Mouse (Mus musculus) activated CD4-positive, CD25-positive, alpha-beta regulatory T cell, adult 4 months (primary cell): ENCODE measurements around the gene Tfap4. TPM values are rescaled to one million over a fixed set of nuclear protein-coding genes. Genes with fewer than 3 reads are reported as not detected.

Experiments
- ATAC-seq: one replicate; pipeline ENCODE4 v1.8.0; 2017
- polyA plus RNA-seq, 2 experiments: library from polyadenylated mRNA; unstranded; fragments of 100-300 nt; shearing (Covaris generic); gene quantifications; one replicate each; pipeline ENCODE4 v1.2.1; 2017

Tfap4 gene
- polyA plus RNA-seq, 2 experiments from 2014 or later, result 4.1 to 6.2 TPM

DNA sequence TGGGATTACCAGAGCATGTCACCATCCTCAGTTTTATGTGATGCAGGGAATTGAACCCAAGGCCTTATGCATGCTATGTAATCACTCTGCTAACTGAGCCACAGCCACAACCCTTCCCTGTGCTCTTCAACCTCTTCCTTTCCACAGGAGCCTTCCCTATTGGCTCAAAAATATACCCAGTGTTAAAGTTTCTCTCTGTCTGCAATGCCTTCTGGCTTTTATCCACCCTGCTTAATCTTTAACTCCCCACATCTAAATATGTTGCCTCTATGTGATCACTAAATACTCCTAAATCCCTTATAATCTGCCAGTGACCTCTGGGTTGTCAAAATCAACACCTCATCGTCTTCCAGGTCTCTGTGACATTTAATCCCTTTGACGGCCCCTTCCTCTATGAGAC lies 41.7 kb downstream of the Tfap4 start:
- ATAC-seq, result no peak

DNA sequence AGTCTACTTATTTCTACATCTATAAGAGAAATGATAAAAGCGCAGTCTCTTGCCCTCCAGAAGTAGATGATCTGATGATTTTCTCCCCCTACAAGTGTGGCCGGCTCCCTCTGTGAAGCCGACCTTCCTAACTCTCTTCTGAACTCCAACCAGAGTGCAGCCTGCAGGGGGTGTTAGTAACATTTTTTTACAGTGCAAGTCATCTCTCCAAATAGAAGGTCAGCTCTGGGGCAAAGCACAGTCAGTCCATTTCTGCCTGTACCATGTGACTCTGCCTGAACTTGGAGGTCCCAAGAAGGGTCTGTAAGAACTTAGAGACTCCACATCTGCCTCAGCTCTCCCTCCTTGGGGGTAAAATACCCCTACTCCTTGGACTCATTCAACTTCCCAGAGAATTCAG lies 45.3 kb downstream of the Tfap4 start:
- ATAC-seq, result no peak

DNA sequence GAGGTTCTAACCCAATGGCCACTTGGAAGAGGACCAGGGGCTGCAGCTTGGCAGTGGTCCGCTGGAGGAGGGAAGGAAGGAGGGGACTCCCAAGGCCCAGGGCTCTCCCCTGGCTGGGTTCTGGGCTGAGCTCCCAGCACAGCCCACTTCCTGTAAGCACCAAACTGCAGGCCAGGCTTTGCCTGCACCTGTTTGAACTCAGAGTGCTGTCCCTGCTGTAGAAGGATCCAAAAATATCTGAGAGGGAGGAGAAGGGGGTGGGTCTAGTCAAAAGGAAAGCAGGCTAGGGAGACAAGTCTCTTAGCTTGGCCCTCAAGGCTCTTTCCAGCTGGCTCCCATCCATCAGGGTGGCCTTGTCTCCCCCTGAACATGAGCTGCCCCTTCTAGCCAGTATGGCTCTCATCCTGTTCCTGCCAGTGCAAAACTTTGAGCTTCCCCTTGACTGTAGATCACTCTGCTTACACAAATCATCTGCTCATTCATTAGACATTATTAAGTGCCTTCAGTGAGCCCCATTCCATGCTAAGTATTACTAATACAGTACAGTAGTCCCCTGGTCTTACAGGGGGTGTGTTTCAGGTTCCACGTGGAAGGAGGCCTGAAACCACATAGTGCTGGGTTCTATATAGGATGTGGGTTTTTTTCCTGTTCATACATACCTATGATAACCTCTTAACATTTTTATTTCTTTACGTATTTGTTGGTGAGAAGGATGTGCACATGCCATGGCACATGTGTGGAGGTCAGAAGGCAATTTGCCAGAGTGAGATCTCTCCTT lies 46.8 kb downstream of the Tfap4 start:
- peak; percentile 40 for ATAC-seq

DNA sequence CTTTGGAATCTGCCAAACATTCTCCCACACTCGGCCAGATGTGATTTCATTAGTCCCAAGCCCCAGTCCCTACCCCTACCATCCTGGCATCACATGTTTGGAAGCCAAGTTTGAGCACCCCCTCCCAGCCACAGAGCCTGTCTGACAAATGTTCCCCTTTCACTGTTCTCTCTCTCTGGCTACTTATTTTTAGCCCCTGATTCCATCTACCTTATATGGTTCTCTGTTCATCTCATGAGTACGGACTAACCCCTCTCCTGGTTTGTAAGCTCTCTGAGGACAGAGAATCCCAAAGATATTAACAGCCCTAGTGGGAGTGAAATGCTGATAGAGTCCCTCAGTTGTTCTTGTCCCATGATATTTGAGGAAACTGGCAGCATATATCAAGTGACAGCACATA lies 48.3 kb downstream of the Tfap4 start:
- no peak for ATAC-seq

DNA sequence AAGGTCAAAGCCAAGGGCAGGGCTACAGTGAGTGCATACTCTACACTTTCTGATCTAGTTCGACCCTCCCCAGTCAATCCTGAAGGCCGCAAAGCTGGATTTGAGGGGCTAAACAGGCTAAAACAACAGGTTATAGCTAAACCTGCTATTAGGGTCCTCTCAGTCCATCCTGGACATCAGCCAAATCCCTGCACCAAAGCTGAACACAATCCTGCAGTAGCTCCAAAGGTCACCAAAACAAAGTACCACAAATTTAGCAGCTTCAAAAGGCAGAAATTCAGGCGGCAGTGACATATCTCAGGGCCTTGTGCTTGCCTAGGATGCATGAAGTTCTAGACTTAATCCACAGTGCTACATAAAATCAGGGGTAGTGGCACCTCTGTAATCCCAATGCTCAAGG lies 53.5 kb downstream of the Tfap4 start:
- no peak for ATAC-seq

DNA sequence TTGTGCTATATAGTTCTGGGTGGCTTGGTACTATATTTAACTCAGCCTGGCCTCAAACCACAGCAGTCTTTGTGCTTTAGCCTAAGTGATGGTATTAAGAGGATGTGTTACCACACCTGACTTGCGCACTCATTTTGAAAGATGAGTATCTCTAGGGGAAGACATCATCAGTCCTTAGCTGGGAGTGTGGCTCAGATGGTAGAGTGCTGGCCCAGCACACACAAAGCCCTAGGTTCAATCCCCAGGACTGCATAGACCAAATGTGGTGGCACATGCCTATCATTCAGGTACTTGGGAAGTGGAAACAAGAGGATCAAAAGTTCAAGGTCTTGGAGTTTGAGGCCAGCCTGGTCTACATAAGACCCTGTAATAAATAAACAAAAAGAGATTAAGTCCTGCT lies 56.2 kb downstream of the Tfap4 start:
- ATAC-seq, result peak; percentile 65

DNA sequence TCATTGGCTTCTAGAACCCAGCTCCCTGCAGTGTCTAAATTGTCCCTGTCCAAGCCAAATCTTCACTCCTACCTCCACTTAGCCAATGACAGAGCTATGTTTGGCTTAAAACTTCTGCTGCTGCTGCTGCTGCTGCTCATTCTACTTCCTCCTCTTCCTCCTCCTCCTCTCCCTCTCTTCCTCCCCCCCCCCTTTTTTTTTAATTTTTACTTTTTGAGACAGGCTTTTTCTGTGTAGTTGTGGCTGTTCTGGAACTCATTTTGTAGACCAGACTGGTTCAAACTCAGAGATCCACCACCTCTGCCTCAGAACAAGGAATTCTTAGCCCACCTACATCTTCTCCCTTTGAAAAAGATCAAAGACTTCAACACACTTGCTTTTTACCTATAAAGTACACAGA lies 57.1 kb downstream of the Tfap4 start:
- ATAC-seq, result no peak

DNA sequence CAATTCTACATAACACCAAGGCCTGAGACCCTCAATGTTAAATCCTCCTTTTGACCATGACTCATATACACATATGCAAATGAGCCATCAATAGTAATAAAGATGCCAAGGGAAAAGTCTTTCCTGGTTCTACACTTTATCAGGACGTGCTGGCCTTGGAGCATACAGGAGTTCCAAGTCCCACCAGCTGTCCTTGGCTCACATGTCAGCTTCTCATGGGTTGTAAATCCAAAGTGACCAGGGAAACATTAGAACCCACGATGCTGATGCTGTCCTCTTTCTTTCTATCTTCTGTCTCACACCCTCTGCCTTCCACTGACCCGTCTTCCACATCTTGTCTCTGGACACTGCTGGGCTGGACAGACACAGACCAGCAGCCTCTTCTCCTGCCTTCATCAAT lies 58.0 kb downstream of the Tfap4 start:
- ATAC-seq, result no peak

DNA sequence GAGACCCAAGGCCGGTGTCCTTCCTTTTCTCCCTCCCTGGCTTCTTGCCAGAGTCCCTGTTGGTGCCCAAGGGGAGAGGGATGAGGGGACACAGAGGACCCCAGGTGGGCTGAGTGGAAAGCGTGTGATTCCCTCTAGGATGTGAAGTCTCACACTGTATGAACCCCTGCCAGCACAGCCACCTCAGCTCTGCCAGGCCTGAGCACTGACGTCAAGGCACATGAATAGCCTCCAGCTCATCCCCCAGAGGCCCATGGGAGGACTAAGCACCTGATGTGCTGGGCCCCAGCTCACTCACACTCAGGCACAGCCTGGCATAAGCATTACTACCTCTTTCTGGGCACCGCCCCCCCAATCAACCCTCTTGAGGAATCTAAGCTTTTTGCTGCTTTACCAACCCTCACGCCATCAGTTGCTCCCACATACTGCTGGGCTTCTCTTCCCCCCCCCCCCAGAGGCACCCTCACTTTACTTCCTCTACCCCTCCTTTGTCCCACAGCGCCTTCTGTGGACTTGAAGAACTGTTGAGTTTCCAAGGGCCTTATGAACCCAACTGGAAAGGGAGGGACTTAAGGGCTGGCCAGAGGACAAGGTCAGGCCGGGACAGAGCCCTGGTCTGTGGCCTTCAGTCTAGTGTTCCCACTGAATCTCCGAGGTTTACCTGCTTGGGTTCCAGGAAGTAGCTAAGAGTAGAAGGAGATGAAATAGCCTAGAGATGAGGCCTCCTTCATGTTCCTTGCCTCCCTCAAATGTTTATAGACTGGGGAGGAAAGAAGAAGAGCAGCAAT lies 58.9 kb downstream of the Tfap4 start:
- no peak for ATAC-seq

DNA sequence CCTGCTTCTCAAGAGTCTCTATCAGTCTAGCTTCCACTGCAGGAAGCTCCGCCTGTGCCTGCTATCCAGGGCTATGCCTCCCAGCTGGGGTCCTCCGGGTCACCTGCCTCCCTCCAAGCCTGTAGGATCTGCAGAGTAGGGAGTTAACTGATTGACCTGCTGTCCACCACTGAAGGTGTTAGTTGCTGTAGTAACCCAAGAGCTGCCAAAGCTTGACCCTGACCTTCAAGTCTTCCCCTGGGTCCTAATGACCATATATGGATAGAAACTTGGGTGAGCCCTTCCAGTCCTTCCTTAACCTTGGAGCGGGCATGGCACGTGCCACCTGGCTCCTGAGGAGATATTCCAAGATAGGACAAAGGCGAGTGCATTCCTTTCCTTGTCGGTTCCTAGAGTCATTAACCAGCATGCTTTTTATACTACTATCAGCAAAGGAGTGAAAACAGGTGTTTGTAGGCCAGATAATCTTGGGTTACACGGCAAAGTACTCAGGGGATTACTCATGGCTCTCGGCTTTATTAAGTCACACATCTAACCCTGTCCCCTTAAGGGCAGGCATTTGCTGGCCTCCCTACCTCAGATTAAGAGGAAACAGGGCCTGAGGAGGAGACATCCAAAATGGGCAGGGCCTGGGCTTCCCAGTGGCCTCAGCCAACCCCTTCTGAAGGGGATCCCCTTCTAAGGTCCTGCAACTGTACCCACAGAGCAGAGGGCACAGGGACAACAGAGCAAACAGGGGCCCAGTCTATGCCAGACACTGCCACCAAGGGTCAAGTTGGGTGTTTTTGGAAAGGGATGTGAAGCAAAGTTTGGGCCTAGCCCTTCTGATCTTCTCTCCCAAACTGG lies 61.7 kb downstream of the Tfap4 start:
- no peak for ATAC-seq

DNA sequence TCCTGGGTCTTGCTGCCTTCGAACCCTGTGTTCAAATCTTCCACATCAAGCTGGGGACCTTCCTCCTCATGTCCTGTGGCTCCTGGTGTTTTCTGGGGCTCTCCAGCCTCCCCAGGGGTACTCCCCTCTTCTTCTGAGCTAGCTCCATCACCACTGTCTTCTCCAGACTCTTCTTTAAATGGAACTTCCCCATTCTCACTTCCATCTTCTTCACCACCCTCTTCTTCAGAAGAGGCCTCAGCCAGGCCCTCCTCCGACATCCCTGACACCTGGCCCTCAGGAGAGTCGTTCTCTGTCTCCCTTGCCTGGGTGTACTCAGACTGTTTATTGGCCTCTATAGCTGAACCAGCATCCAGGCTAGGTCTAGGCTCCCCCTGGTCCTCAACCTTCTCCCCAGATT lies 63.2 kb downstream of the Tfap4 start:
- ATAC-seq, result no peak

DNA sequence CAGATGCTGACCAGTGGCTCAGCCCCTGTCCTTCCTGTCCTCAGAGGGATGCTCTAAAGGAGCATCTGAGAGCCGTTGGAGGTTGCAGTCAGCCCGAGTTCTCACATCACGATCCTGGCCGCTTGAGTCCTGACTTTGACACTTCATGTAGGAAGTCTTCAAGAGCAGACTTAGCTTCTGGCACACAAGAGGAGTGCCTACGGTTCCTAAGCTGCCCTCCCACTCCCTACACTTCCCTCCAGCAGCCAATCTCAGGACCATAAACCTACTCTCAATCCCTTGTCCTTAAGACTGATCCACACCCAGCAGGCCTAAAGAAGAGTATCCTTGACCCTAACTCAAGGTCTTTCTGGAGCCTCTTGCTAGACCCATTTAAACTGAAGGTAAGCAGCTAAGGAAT lies 63.8 kb downstream of the Tfap4 start:
- no peak for ATAC-seq

Other genes starting within 250 kb of the Tfap4 start
- under 1 TPM; 0.36 to 0.40 TPM for gene Adcy9, start 139.4 kb downstream of the Tfap4 start, polyA plus RNA-seq
- 1 to 10 TPM in 1 of 2 experiments, under 1 TPM in 1; 0.20 to 1.9 TPM for gene Srl, start 18.0 kb downstream of the Tfap4 start, polyA plus RNA-seq
- under 1 TPM in 1 of 2 experiments, not detected in 1; 0.71 TPM for gene Glis2, start 34.9 kb upstream of the Tfap4 start, polyA plus RNA-seq
- gene Pam16, start 65.1 kb upstream of the Tfap4 start, polyA plus RNA-seq, result 10 to 100 TPM; 30.5 to 37.9 TPM
- 1 to 10 TPM in 1 of 2 experiments, under 1 TPM in 1; 0.79 to 1.1 TPM for gene Vasn, start 80.1 kb upstream of the Tfap4 start, polyA plus RNA-seq
- 10 to 100 TPM; 17.3 to 22.8 TPM for gene Dnaja3, start 80.1 kb upstream of the Tfap4 start, polyA plus RNA-seq
- 100 to 1,000 TPM in 1 of 2 experiments, 10 to 100 TPM in 1; 98.7 to 102 TPM for gene Coro7, start 119.9 kb upstream of the Tfap4 start, polyA plus RNA-seq
- 10 to 100 TPM; 17.9 to 18.3 TPM for gene Nmral1, start 159.5 kb upstream of the Tfap4 start, polyA plus RNA-seq
- 100 to 1,000 TPM; 121 to 122 TPM for gene Hmox2, start 166.5 kb upstream of the Tfap4 start, polyA plus RNA-seq
- 10 to 100 TPM; 27.3 to 27.6 TPM for gene Cdip1, start 230.4 kb upstream of the Tfap4 start, polyA plus RNA-seq